Mouse (Mus musculus) bone marrow, adult 2 months (tissue): ENCODE measurements around the gene Lipn. TPM values are rescaled to one million over a fixed set of nuclear protein-coding genes. Genes with fewer than 3 reads are reported as not detected.

ENCODE experiments used
- H3K27ac ChIP-seq: fragments of 200-500 bp; 2 replicates; pipeline ENCODE4 v1.5.1; 2012; ENCODE audit warnings: low read depth, mild to moderate bottlenecking, control low read depth, inconsistent platforms, low read length; ENCODE audit not compliant: control insufficient read depth, poor library complexity, insufficient read depth
- H3K4me1 ChIP-seq: fragments of 200-500 bp; 2 replicates; pipeline ENCODE4 v1.6.1; 2011; ENCODE audit warnings: low read length; ENCODE audit not compliant: control insufficient read depth, insufficient read depth
- H3K4me3 ChIP-seq: fragments of 200-500 bp; replicated peaks from 2 replicates; pipeline ENCODE3; 2011; ENCODE audit warnings: mild to moderate bottlenecking, low read depth, low read length, control low read depth; ENCODE audit not compliant: control insufficient read depth
- CTCF ChIP-seq: fragments of 200-500 bp; IDR thresholded peaks from 2 replicates; pipeline ENCODE4 v1.5.1; 2011; ENCODE audit warnings: low read length, control low read depth; ENCODE audit not compliant: control insufficient read depth, insufficient read depth
- POLR2A ChIP-seq: fragments of 200-500 bp; IDR thresholded peaks from 2 replicates; pipeline ENCODE4 v1.6.1; 2011; ENCODE audit warnings: low read depth, mild to moderate bottlenecking, control low read depth, low read length, borderline replicate concordance; ENCODE audit not compliant: control insufficient read depth
- WGBS: fragments of 180-500 bp; shearing (Covaris S2); methylation state at CpG from one replicate; pipeline ENCODE4 v1.1.7; 2018; 5-methylcytosine and 5-hydroxymethylcytosine counted together
- polyA plus RNA-seq: library from polyadenylated mRNA; stranded (reverse); fragments of >200 nt; gene quantifications from 2 replicates; pipeline ENCODE4 v1.2.4, GENCODE M21; 2011; ENCODE audit warnings: low replicate concordance; ENCODE audit not compliant: missing spikeins, insufficient read depth, insufficient read length

Lipn gene
- polyA plus RNA-seq, result not detected in 2 replicates

- H3K27ac ChIP-seq, result no peak within 1 kb of the TSS
- H3K4me1 ChIP-seq, result no peaks in the 10 kb centered on the region
- no peak within 1 kb of the TSS for H3K4me3 ChIP-seq
- no peak for TF ChIP-seq CTCF
- TF ChIP-seq POLR2A, result no peak
- WGBS, result 55% methylated on average over 9 of the region's 9 CpGs
Measured at GRCm38 (mm10) chr19:34066779-34067472, at the start of gene Lipn. Lipn (plus strand) TSS chr19:34067358.

- 22% methylated on average over 11 of the region's 11 CpGs for WGBS
Measured at GRCm38 (mm10) chr19:34021440-34022172, 45.6 kb upstream of the Lipn start.

GRCm38 (mm10) chr19:34022759-34023158, 44.4 kb upstream of the Lipn start:
- 26% methylated on average over 3 of the region's 3 CpGs for WGBS
- TF ChIP-seq CTCF, result no peak
- no peak for TF ChIP-seq POLR2A
- no peak overlapping the region for H3K4me3 ChIP-seq
- no peak overlapping the region for H3K27ac ChIP-seq
- H3K4me1 ChIP-seq, result no peaks in the 10 kb centered on the region

More at GRCm38 (mm10) chr19:34021440-34022172, 45.6 kb upstream of the Lipn start:
- Histone ChIP-seq H3K27ac (no peak overlapping the region), H3K4me1 (no peaks in the 10 kb centered on the region), H3K4me3 (no peak overlapping the region)
- TF ChIP-seq POLR2A, result no peak
- TF ChIP-seq CTCF, result no peak

- TF ChIP-seq POLR2A, result no peak
- no peak for TF ChIP-seq CTCF
- WGBS, result 78% methylated on average over 1 of the region's 1 CpGs
- Histone ChIP-seq H3K27ac (no peak overlapping the region), H3K4me3 (no peak overlapping the region), H3K4me1 (no peaks in the 10 kb centered on the region)
Measured at GRCm38 (mm10) chr19:34039731-34040130, 27.4 kb upstream of the Lipn start.

- no peaks in the 10 kb centered on the region for H3K4me1 ChIP-seq
- 43% methylated on average over 6 of the region's 6 CpGs for WGBS
- H3K4me3 ChIP-seq, result no peak overlapping the region
- no peak overlapping the region for H3K27ac ChIP-seq
- TF ChIP-seq CTCF (no peak), POLR2A (no peak)
Measured at GRCm38 (mm10) chr19:34043008-34043407, 24.1 kb upstream of the Lipn start.

- H3K4me1 ChIP-seq, result no peaks in the 10 kb centered on the region
- TF ChIP-seq POLR2A (no peak), CTCF (no peak)
- no peak overlapping the region for H3K27ac ChIP-seq
- 78% methylated on average over 3 of the region's 3 CpGs for WGBS
- H3K4me3 ChIP-seq, result no peak overlapping the region
Measured at GRCm38 (mm10) chr19:34049371-34050039, 17.7 kb upstream of the Lipn start.

GRCm38 (mm10) chr19:34051502-34051901, 15.7 kb upstream of the Lipn start:
- 70% methylated on average over 3 of the region's 3 CpGs for WGBS
- H3K4me3 ChIP-seq, result no peak overlapping the region

GRCm38 (mm10) chr19:34063547-34063946, 3.6 kb upstream of the Lipn start:
- TF ChIP-seq CTCF, result no peak
- TF ChIP-seq POLR2A, result no peak
- no peak overlapping the region for H3K27ac ChIP-seq
- H3K4me3 ChIP-seq, result no peak overlapping the region
- 47% methylated on average over 1 of the region's 1 CpGs for WGBS
- H3K4me1 ChIP-seq, result no peaks in the 10 kb centered on the region

More at GRCm38 (mm10) chr19:34051502-34051901, 15.7 kb upstream of the Lipn start:
- Histone ChIP-seq H3K4me1 (no peaks in the 10 kb centered on the region), H3K27ac (no peak overlapping the region)
- TF ChIP-seq POLR2A (no peak), CTCF (no peak)

GRCm38 (mm10) chr19:34064059-34064458, 3.1 kb upstream of the Lipn start:
- no peaks in the 10 kb centered on the region for H3K4me1 ChIP-seq
- TF ChIP-seq POLR2A (no peak), CTCF (no peak)
- no peak overlapping the region for H3K27ac ChIP-seq
- 80% methylated on average over 4 of the region's 4 CpGs for WGBS
- no peak overlapping the region for H3K4me3 ChIP-seq
